In the genomic region with DNA sequence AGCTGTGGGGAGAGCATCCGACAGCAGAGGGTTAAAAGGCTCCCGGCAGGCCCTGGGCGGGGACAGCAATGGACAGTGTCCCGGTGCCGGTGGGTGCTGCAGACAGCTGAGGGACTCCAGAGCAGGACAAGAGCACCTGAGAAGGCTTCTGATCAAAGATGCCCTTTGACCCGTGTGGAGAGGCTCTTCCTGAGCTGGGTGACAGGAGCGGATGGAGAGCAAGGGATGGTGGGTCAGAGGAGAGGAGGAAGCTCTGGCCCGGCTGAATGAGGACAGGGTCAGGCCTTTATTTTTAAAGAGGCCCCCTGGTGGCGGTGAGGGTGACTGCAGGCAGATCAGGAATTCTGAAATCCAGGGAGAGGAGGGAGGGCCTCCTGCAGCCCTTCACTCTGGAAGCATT, we compare ENCODE assay signal across 8 mouse cellular contexts. TPM values are rescaled to one million over a fixed set of nuclear protein-coding genes. Genes with fewer than 3 reads are reported as not detected.
DNase-seq lines count a peak whose midpoint lies in the region; ATAC-seq and TF ChIP-seq lines count a peak whose summit lies in the region.

No protein-coding gene starts in this region.

- TF ChIP-seq EP300 in stomach, postnatal 0 days (optimal IDR thresholded peaks at IDR 0.05): no peak

- no peaks in the 10 kb centered on the region for H3K9me3 ChIP-seq in forebrain, embryonic 11.5 days (ENCODE audit: control insufficient read depth, low read length)
- no peaks in the 10 kb centered on the region for H3K9me3 ChIP-seq in heart, embryonic 15.5 days (replicated peaks)
- no peaks in the 10 kb centered on the region for H3K9me3 ChIP-seq in liver, embryonic 13.5 days (replicated peaks)
- no peaks in the 10 kb centered on the region for H3K9me3 ChIP-seq in neural tube, embryonic 11.5 days (ENCODE audit: control insufficient read depth, low read length)
- no peaks in the 10 kb centered on the region for H3K9me3 ChIP-seq in stomach, postnatal 0 days (ENCODE audit: control insufficient read depth, low read length)

- H3K27me3 ChIP-seq in C2C12 (ENCODE audit: control insufficient read depth, insufficient read depth, insufficient read length): no peaks in the 10 kb centered on the region
- no peaks in the 10 kb centered on the region; the same call in 1 of the 2 replicates for H3K27me3 ChIP-seq in forebrain, embryonic 11.5 days (ENCODE audit: control insufficient read depth, insufficient read depth, low read length)
- H3K27me3 ChIP-seq in heart, embryonic 15.5 days: peaks cover 11% of the 10 kb centered on the region; the same call in 1 of the 2 replicates
- peaks cover 23% of the 10 kb centered on the region for H3K27me3 ChIP-seq in liver, embryonic 13.5 days
- H3K27me3 ChIP-seq in neural tube, embryonic 11.5 days (ENCODE audit: control insufficient read depth, insufficient read depth, low read length): no peaks in the 10 kb centered on the region
- H3K27me3 ChIP-seq in stomach, postnatal 0 days (ENCODE audit: control insufficient read depth, insufficient read depth, low read length): no peaks in the 10 kb centered on the region

- peak overlapping the region; percentile 49 for H3ac ChIP-seq in C2C12 (ENCODE audit: control insufficient read depth, insufficient read length, low read depth)

- H3K79me2 ChIP-seq in C2C12 (ENCODE audit: control insufficient read depth, insufficient read depth): no peaks in the 10 kb centered on the region

- no peaks in the 10 kb centered on the region for H3K79me3 ChIP-seq in C2C12 (ENCODE audit: low read depth)

- peak; percentile 22 for TF ChIP-seq CTCF in C2C12 (IDR thresholded peaks at IDR 0.05; ENCODE audit: control insufficient read depth, insufficient read depth, insufficient read length)
- TF ChIP-seq CTCF in stomach, postnatal 0 days (IDR thresholded peaks at IDR 0.05; ENCODE audit: low read depth): peak; percentile 85

- 4% methylated on average over 9 of the region's 9 CpGs for WGBS in forebrain, embryonic 11.5 days
- 6% methylated on average over 9 of the region's 9 CpGs for WGBS in heart, embryonic 15.5 days
- WGBS in liver, embryonic 13.5 days (ENCODE audit: insufficient replicate concordance): 10% methylated on average over 9 of the region's 9 CpGs
- 2% methylated on average over 9 of the region's 9 CpGs for WGBS in neural tube, embryonic 11.5 days
- WGBS in stomach, postnatal 0 days: under 1% methylated on average over 9 of the region's 9 CpGs

- H3K9ac ChIP-seq in forebrain, embryonic 11.5 days (ENCODE audit: low read length): peak overlapping the region; percentile 41
- peak overlapping the region; percentile 45; the same call in 1 of the 2 replicates for H3K9ac ChIP-seq in heart, embryonic 15.5 days
- peak overlapping the region; percentile 33; the same call in 1 of the 2 replicates for H3K9ac ChIP-seq in liver, embryonic 13.5 days
- H3K9ac ChIP-seq in neural tube, embryonic 11.5 days (ENCODE audit: low read length): peak overlapping the region; percentile 59
- H3K9ac ChIP-seq in stomach, postnatal 0 days (ENCODE audit: low read length): peak overlapping the region; percentile 35

- peak; percentile 87 for DNase-seq in forebrain, embryonic 11.5 days (ENCODE audit: low spot score)
- peak; percentile 87 for DNase-seq in kidney, postnatal 14 days
- DNase-seq in liver, embryonic 13.5 days: peak; percentile 56
- DNase-seq in neural tube, embryonic 11.5 days (ENCODE audit: low spot score): peak; percentile 86
- peak; percentile 81 for DNase-seq in stomach, postnatal 0 days (ENCODE audit: low spot score)

- H3K4me1 ChIP-seq in brown adipose tissue, adult 24 weeks (ENCODE audit: control insufficient read depth, insufficient read depth, insufficient read length, low read length): no peaks in the 10 kb centered on the region
- H3K4me1 ChIP-seq in forebrain, embryonic 11.5 days (replicated peaks; ENCODE audit: control insufficient read depth, insufficient read depth, low read length): no peaks in the 10 kb centered on the region
- peaks cover 8% of the 10 kb centered on the region for H3K4me1 ChIP-seq in heart, embryonic 15.5 days (replicated peaks)
- peaks cover 28% of the 10 kb centered on the region for H3K4me1 ChIP-seq in liver, embryonic 13.5 days (replicated peaks)
- H3K4me1 ChIP-seq in neural tube, embryonic 11.5 days (ENCODE audit: control insufficient read depth, insufficient read depth, low read length): no peaks in the 10 kb centered on the region
- 0 out of 2 replicates have a peak, but pooled peaks cover 2% of the 10 kb centered on the region for H3K4me1 ChIP-seq in stomach, postnatal 0 days (replicated peaks; ENCODE audit: control insufficient read depth, insufficient read depth)

- no peak overlapping the region for H3K4me3 ChIP-seq in C2C12 (ENCODE audit: insufficient read depth, poor library complexity, severe bottlenecking)
- peak overlapping the region; percentile 47 for H3K4me3 ChIP-seq in brown adipose tissue, adult 24 weeks (ENCODE audit: insufficient read depth, low read depth, low read length)
- peak overlapping the region; percentile 18 for H3K4me3 ChIP-seq in forebrain, embryonic 11.5 days (ENCODE audit: low read depth, low read length)
- peak overlapping the region; percentile 48 for H3K4me3 ChIP-seq in heart, embryonic 15.5 days
- peak overlapping the region; percentile 35; the same call in 1 of the 2 replicates for H3K4me3 ChIP-seq in liver, embryonic 13.5 days (replicated peaks)
- peak overlapping the region; percentile 26; the same call in 1 of the 2 replicates for H3K4me3 ChIP-seq in neural tube, embryonic 11.5 days (ENCODE audit: low read depth, low read length)
- peak overlapping the region; percentile 35 for H3K4me3 ChIP-seq in stomach, postnatal 0 days (ENCODE audit: low read depth, low read length)

- H3K27ac ChIP-seq in brown adipose tissue, adult 24 weeks (replicated peaks; ENCODE audit: low read depth, low read length): no peak overlapping the region
- H3K27ac ChIP-seq in forebrain, embryonic 11.5 days (ENCODE audit: low read depth, low read length): no peak overlapping the region
- peak overlapping the region; percentile 31; the same call in 1 of the 2 replicates for H3K27ac ChIP-seq in heart, embryonic 15.5 days
- no peak overlapping the region for H3K27ac ChIP-seq in liver, embryonic 13.5 days
- no peak overlapping the region for H3K27ac ChIP-seq in neural tube, embryonic 11.5 days (ENCODE audit: low read depth, low read length)
- H3K27ac ChIP-seq in stomach, postnatal 0 days (replicated peaks): no peak overlapping the region

- peak; percentile 63 for ATAC-seq in forebrain, embryonic 11.5 days (replicated peaks; ENCODE audit: low FRiP score)
- peak; percentile 32; the same call in 1 of the 2 replicates for ATAC-seq in heart, embryonic 15.5 days (replicated peaks; ENCODE audit: insufficient number of reproducible peaks, insufficient read depth, low FRiP score, low read depth)
- ATAC-seq in liver, embryonic 13.5 days (ENCODE audit: low read depth): peak; percentile 62
- ATAC-seq in neural tube, embryonic 11.5 days (ENCODE audit: insufficient read depth, low FRiP score, low TSS enrichment): peak; percentile 68
- peak; percentile 63 for ATAC-seq in stomach, postnatal 0 days (ENCODE audit: low FRiP score, low TSS enrichment)

- H3K36me3 ChIP-seq in C2C12 (ENCODE audit: control insufficient read depth, insufficient read depth): peaks cover 45% of the 10 kb centered on the region
- H3K36me3 ChIP-seq in forebrain, embryonic 11.5 days (ENCODE audit: control insufficient read depth, insufficient read depth, low read length): peaks cover 9% of the 10 kb centered on the region; the same call in 1 of the 2 replicates
- H3K36me3 ChIP-seq in heart, embryonic 15.5 days: peaks cover 36% of the 10 kb centered on the region
- peaks cover 43% of the 10 kb centered on the region for H3K36me3 ChIP-seq in liver, embryonic 13.5 days
- peaks cover 16% of the 10 kb centered on the region for H3K36me3 ChIP-seq in neural tube, embryonic 11.5 days (ENCODE audit: control insufficient read depth, insufficient read depth, low read length)
- peaks cover 12% of the 10 kb centered on the region for H3K36me3 ChIP-seq in stomach, postnatal 0 days (ENCODE audit: control insufficient read depth, insufficient read depth, low read length)

- peak overlapping the region; percentile 43 for H3K4me2 ChIP-seq in forebrain, embryonic 11.5 days (ENCODE audit: low read depth, low read length, severe bottlenecking)
- peak overlapping the region; percentile 72 for H3K4me2 ChIP-seq in heart, embryonic 15.5 days
- H3K4me2 ChIP-seq in liver, embryonic 13.5 days: peak overlapping the region; percentile 57
- peak overlapping the region; percentile 45 for H3K4me2 ChIP-seq in neural tube, embryonic 11.5 days (ENCODE audit: low read depth)
- H3K4me2 ChIP-seq in stomach, postnatal 0 days (replicated peaks; ENCODE audit: low read depth): peak overlapping the region; percentile 57

RNA-seq across cellular contexts. Expression of a gene that starts 4.9 kb away (rescaled TPM):
- polyA plus RNA-seq in C2C12 (2012; fragmentation: generic; extraction: Trizol): 35.7 TPM
- polyA plus RNA-seq in brown adipose tissue, adult 24 weeks (2012; ENCODE audit: insufficient read depth, insufficient read length, missing spikeins): 19.0 and 24.7 TPM in 2 replicates
- polyA plus RNA-seq in forebrain, embryonic 11.5 days (2014; fragmentation: Nextera tagmentation; extraction: Ambion mirVana): 55.9 and 60.1 TPM in 2 replicates
- 36.8 and 54.5 TPM in 2 replicates for polyA plus RNA-seq in heart, embryonic 15.5 days (2015; fragmentation: Nextera tagmentation; extraction: Ambion mirVana)
- polyA plus RNA-seq in liver, embryonic 13.5 days (2015; fragmentation: Nextera tagmentation; extraction: Ambion mirVana): 12.9 and 18.8 TPM in 2 replicates
- 42.4 and 46.4 TPM in 2 replicates for polyA plus RNA-seq in neural tube, embryonic 11.5 days (2014; fragmentation: Nextera tagmentation; extraction: Ambion mirVana)
- polyA plus RNA-seq in stomach, postnatal 0 days (2015; fragmentation: Nextera tagmentation; extraction: Ambion mirVana): 22.4 and 30.6 TPM in 2 replicates

RNA-seq across cellular contexts. Expression of a gene that starts 7.9 kb away (rescaled TPM):
- polyA plus RNA-seq in C2C12 (2012; fragmentation: generic; extraction: Trizol): 108 TPM
- 22.6 and 34.2 TPM in 2 replicates for polyA plus RNA-seq in brown adipose tissue, adult 24 weeks (2012; ENCODE audit: insufficient read depth, insufficient read length, missing spikeins)
- 56.8 and 62.6 TPM in 2 replicates for polyA plus RNA-seq in forebrain, embryonic 11.5 days (2014; fragmentation: Nextera tagmentation; extraction: Ambion mirVana)
- polyA plus RNA-seq in heart, embryonic 15.5 days (2015; fragmentation: Nextera tagmentation; extraction: Ambion mirVana): 29.9 and 30.3 TPM in 2 replicates
- polyA plus RNA-seq in liver, embryonic 13.5 days (2015; fragmentation: Nextera tagmentation; extraction: Ambion mirVana): 45.6 and 48.9 TPM in 2 replicates
- 55.9 and 58.8 TPM in 2 replicates for polyA plus RNA-seq in neural tube, embryonic 11.5 days (2014; fragmentation: Nextera tagmentation; extraction: Ambion mirVana)
- 32.3 and 36.4 TPM in 2 replicates for polyA plus RNA-seq in stomach, postnatal 0 days (2015; fragmentation: Nextera tagmentation; extraction: Ambion mirVana)

RNA-seq across cellular contexts. Expression of a gene that starts 16.1 kb away (rescaled TPM):
- 18,755 TPM for polyA plus RNA-seq in C2C12 (2012; fragmentation: generic; extraction: Trizol)
- 2,169 and 2,213 TPM in 2 replicates for polyA plus RNA-seq in brown adipose tissue, adult 24 weeks (2012; ENCODE audit: insufficient read depth, insufficient read length, missing spikeins)
- 279 and 319 TPM in 2 replicates for polyA plus RNA-seq in forebrain, embryonic 11.5 days (2014; fragmentation: Nextera tagmentation; extraction: Ambion mirVana)
- polyA plus RNA-seq in heart, embryonic 15.5 days (2015; fragmentation: Nextera tagmentation; extraction: Ambion mirVana): 806 and 862 TPM in 2 replicates
- polyA plus RNA-seq in liver, embryonic 13.5 days (2015; fragmentation: Nextera tagmentation; extraction: Ambion mirVana): 683 and 710 TPM in 2 replicates
- polyA plus RNA-seq in neural tube, embryonic 11.5 days (2014; fragmentation: Nextera tagmentation; extraction: Ambion mirVana): 263 and 311 TPM in 2 replicates
- polyA plus RNA-seq in stomach, postnatal 0 days (2015; fragmentation: Nextera tagmentation; extraction: Ambion mirVana): 1,326 and 1,632 TPM in 2 replicates

RNA-seq across cellular contexts. Expression of a gene that starts 28.9 kb away (rescaled TPM):
- 25.1 TPM for polyA plus RNA-seq in C2C12 (2012; fragmentation: generic; extraction: Trizol)
- polyA plus RNA-seq in brown adipose tissue, adult 24 weeks (2012; ENCODE audit: insufficient read depth, insufficient read length, missing spikeins): 0.67 and 1.3 TPM in 2 replicates
- polyA plus RNA-seq in forebrain, embryonic 11.5 days (2014; fragmentation: Nextera tagmentation; extraction: Ambion mirVana): 37.2 and 49.2 TPM in 2 replicates
- 16.2 and 20.4 TPM in 2 replicates for polyA plus RNA-seq in heart, embryonic 15.5 days (2015; fragmentation: Nextera tagmentation; extraction: Ambion mirVana)
- 6.9 and 7.4 TPM in 2 replicates for polyA plus RNA-seq in liver, embryonic 13.5 days (2015; fragmentation: Nextera tagmentation; extraction: Ambion mirVana)
- polyA plus RNA-seq in neural tube, embryonic 11.5 days (2014; fragmentation: Nextera tagmentation; extraction: Ambion mirVana): 34.9 and 36.0 TPM in 2 replicates
- polyA plus RNA-seq in stomach, postnatal 0 days (2015; fragmentation: Nextera tagmentation; extraction: Ambion mirVana): 4.1 and 4.3 TPM in 2 replicates

RNA-seq across cellular contexts. Expression of a gene that starts 43.1 kb away (rescaled TPM):
- polyA plus RNA-seq in C2C12 (2012; fragmentation: generic; extraction: Trizol): 23.4 TPM
- polyA plus RNA-seq in brown adipose tissue, adult 24 weeks (2012; ENCODE audit: insufficient read depth, insufficient read length, missing spikeins): 2.2 and 3.3 TPM in 2 replicates
- polyA plus RNA-seq in forebrain, embryonic 11.5 days (2014; fragmentation: Nextera tagmentation; extraction: Ambion mirVana): 15.8 and 17.3 TPM in 2 replicates
- polyA plus RNA-seq in heart, embryonic 15.5 days (2015; fragmentation: Nextera tagmentation; extraction: Ambion mirVana): 15.1 and 24.5 TPM in 2 replicates
- polyA plus RNA-seq in liver, embryonic 13.5 days (2015; fragmentation: Nextera tagmentation; extraction: Ambion mirVana): 17.7 and 22.2 TPM in 2 replicates
- polyA plus RNA-seq in neural tube, embryonic 11.5 days (2014; fragmentation: Nextera tagmentation; extraction: Ambion mirVana): 14.4 and 15.3 TPM in 2 replicates
- 22.7 and 27.4 TPM in 2 replicates for polyA plus RNA-seq in stomach, postnatal 0 days (2015; fragmentation: Nextera tagmentation; extraction: Ambion mirVana)
